Mouse (Mus musculus) ES-Bruce4 (cell line): ENCODE results near the gene Olfr1097.

Source experiments
- EP300 ChIP-seq: IDR thresholded peaks from 2 replicates; pipeline ENCODE4 v1.6.1; 2011; ENCODE audit warnings: low read depth, low read length; ENCODE audit not compliant: insufficient read depth
- POLR2A ChIP-seq: IDR thresholded peaks from one replicate; pipeline ENCODE4 v1.8.1; 2011; ENCODE audit warnings: low read length; ENCODE audit not compliant: insufficient read depth

- TF ChIP-seq POLR2A (no peak), EP300 (no peak)
These were observed 32.4 kb upstream of the Olfr1097 start, which contains the start of gene Olfr1098 for GRCm38 (mm10) chr2:86924445-86924844.
